Mouse (Mus musculus) forebrain, embryonic 15.5 days (tissue): ENCODE results near the gene Tcte2. TPM values are rescaled to one million over a fixed set of nuclear protein-coding genes. Genes with fewer than 3 reads are reported as not detected.
A peak's percentile ranks its signal among the peaks of the same experiment; 100 is the strongest.

Experiments
- ATAC-seq: fragments of 200-750 bp; cut with Nextera tagmentation; replicated peaks from 2 replicates; pipeline ENCODE4 v1.8.0; 2017; ENCODE audit warnings: mild to moderate bottlenecking, moderate TSS enrichment, moderate library complexity
- H3K27ac ChIP-seq: fragments of 300-500 bp; sonication (generic); replicated peaks from 2 replicates; pipeline ENCODE4 v1.5.1; 2015; ENCODE audit warnings: mild to moderate bottlenecking, inconsistent platforms
- H3K27me3 ChIP-seq: fragments of 300-500 bp; sonication (generic); 2 replicates; pipeline ENCODE4 v1.6.1; 2015; ENCODE audit warnings: inconsistent platforms
- H3K36me3 ChIP-seq: fragments of 300-500 bp; sonication (generic); 2 replicates; pipeline ENCODE4 v1.6.1; 2015; ENCODE audit warnings: mild to moderate bottlenecking, inconsistent platforms
- H3K4me1 ChIP-seq: fragments of 300-500 bp; sonication (generic); 2 replicates; pipeline ENCODE4 v1.6.1; 2015; ENCODE audit warnings: inconsistent platforms
- H3K4me2 ChIP-seq: fragments of 300-500 bp; sonication (generic); replicated peaks from 2 replicates; pipeline ENCODE4 v1.6.1; 2015; ENCODE audit warnings: mild to moderate bottlenecking, inconsistent platforms
- H3K4me3 ChIP-seq: fragments of 300-500 bp; sonication (generic); 2 replicates; pipeline ENCODE4 v1.5.1; 2015; ENCODE audit warnings: mild to moderate bottlenecking, inconsistent platforms
- H3K9ac ChIP-seq: fragments of 300-500 bp; sonication (generic); replicated peaks from 2 replicates; pipeline ENCODE4 v1.6.1; 2015; ENCODE audit warnings: mild to moderate bottlenecking, inconsistent platforms
- H3K9me3 ChIP-seq: fragments of 300-500 bp; sonication (generic); 2 replicates; pipeline ENCODE4 v1.6.1; 2016; ENCODE audit warnings: inconsistent platforms
- WGBS: fragments of 180-500 bp; shearing (Covaris S2); methylation state at CpG from one replicate; pipeline ENCODE4 v1.1.7; 2015; ENCODE audit warnings: mixed read lengths; 5-methylcytosine and 5-hydroxymethylcytosine counted together
- polyA plus RNA-seq: library from polyadenylated mRNA; unstranded; fragments of >200 nt; fragmentation: Nextera tagmentation; extraction: Ambion mirVana; gene quantifications from 2 replicates; pipeline ENCODE4 v1.2.1, GENCODE M21; 2015

The Tcte2 gene
- polyA plus RNA-seq, 1 experiment from 2014 or later, result 27.8 TPM

DNA sequence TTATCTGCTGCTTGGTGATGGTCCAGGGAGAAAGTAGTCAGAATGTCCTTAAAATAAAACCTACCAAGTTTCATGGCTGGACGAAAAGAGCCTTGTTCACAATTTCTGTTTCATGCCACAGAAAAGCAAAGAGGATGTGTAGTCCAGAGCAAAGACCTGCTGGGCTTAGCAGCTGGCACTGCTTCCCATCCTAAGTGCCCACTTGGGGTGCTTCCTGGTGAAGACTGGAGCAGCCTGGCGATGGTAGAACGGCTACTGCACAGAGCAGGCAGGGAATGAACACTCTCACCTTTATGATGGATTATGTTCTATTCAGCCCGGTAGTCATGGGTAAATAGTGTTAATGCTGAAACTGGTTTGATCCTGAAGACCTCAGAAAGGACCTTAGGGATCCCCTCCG lies 27.7 kb downstream of the Tcte2 start:
- Histone ChIP-seq H3K4me2 (no peak overlapping the region), H3K4me3 (no peak overlapping the region), H3K27ac (no peak overlapping the region), H3K4me1 (peaks cover 3% of the 10 kb centered on the region; the same call in 1 of the 2 replicates), H3K9ac (no peak overlapping the region), H3K9me3 (no peaks in the 10 kb centered on the region), H3K27me3 (no peaks in the 10 kb centered on the region), H3K36me3 (no peaks in the 10 kb centered on the region)
- WGBS, result 92% methylated on average over 5 of the region's 5 CpGs
- ATAC-seq, result no peak

- no peaks in the 10 kb centered on the region for H3K9me3 ChIP-seq
- H3K4me2 ChIP-seq, result no peak overlapping the region
- no peak for ATAC-seq
- no peaks in the 10 kb centered on the region for H3K27me3 ChIP-seq
- no peak overlapping the region for H3K4me3 ChIP-seq
- H3K9ac ChIP-seq, result no peak overlapping the region
- no peaks in the 10 kb centered on the region for H3K36me3 ChIP-seq
- no peak overlapping the region for H3K27ac ChIP-seq
- 47% methylated on average over 8 of the region's 8 CpGs for WGBS
- H3K4me1 ChIP-seq, result peaks cover 3% of the 10 kb centered on the region; the same call in 1 of the 2 replicates
These were observed 28.9 kb downstream of the Tcte2 start for GRCm38 (mm10) chr17:13732685-13733084.

GRCm38 (mm10) chr17:13731727-13732112 lies 29.9 kb downstream of the Tcte2 start:
- Histone ChIP-seq H3K9ac (no peak overlapping the region), H3K9me3 (no peaks in the 10 kb centered on the region), H3K27me3 (no peaks in the 10 kb centered on the region), H3K27ac (no peak overlapping the region), H3K4me3 (no peak overlapping the region), H3K4me2 (no peak overlapping the region), H3K4me1 (no peaks in the 10 kb centered on the region; the same call in 1 of the 2 replicates), H3K36me3 (no peaks in the 10 kb centered on the region)
- no peak for ATAC-seq
- WGBS, result 80% methylated on average over 4 of the region's 4 CpGs

DNA sequence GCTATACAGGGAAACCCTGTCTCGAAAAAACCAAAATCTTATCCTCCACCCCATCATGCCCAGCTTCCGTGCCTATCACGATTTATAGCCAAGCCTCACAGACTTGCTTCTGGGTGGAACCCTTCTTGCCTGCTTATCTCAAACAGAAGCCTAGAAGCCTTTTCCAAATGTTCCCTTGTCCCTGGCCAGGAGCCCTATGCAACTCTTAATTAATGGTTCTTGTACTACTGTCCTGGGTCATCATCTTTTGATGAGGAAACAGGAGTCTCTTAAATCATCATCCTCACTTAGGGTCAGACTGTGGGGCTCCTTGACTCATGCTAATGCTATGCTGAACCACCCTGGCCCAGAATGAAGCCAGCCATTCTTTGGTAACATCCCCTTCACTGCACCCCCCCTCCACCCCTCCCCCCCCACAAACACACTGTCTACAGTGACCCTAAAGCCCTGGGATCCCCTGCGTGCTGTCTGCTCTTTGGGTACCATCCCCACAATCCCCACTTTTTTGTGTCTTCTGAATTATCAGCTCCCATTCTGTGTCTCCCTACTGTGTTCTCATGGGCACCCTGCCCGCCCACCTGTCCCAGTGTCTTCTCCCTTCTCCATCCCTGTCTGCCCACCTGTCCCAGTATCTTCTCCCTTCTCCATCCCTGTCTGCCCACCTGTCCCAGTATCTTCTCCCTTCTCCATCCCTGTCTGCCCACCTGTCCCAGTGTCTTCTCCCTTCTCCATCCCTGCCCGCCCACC lies 30.5 kb downstream of the Tcte2 start:
- Histone ChIP-seq H3K4me1 (no peaks in the 10 kb centered on the region; the same call in 1 of the 2 replicates), H3K36me3 (no peaks in the 10 kb centered on the region), H3K4me2 (no peak overlapping the region), H3K9ac (no peak overlapping the region), H3K27ac (no peak overlapping the region), H3K9me3 (no peaks in the 10 kb centered on the region), H3K4me3 (no peak overlapping the region), H3K27me3 (no peaks in the 10 kb centered on the region)
- 97% methylated on average over 6 of the region's 6 CpGs for WGBS
- no peak for ATAC-seq

DNA sequence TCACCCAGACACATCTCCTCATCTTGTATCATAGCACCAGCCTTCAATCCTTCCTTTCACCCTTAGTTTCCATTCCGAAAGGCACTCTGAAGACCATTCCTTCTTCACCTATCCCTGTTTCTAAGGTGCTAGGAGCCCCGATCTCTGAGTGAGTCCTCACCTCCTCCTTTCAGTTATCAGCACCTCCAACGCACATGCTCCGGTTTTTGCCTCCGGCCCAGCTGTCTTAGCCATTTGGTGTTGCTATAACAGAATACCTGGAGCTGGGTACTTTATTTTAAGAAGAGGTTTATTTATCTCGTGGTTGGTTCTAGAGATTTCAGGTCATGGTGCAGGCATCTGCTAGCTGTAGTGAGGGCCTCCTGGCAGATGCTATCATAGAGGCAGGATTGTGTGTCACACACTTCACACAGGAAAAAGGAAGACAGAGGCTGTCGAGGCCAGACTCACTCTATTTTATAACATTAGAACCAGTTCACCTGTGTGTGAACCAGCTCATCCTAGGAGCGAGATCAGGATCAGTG lies 34.7 kb downstream of the Tcte2 start:
- H3K36me3 ChIP-seq, result no peaks in the 10 kb centered on the region
- ATAC-seq, result no peak
- 94% methylated on average over 8 of the region's 8 CpGs for WGBS

GRCm38 (mm10) chr17:13725004-13725550 lies 36.5 kb downstream of the Tcte2 start:
- H3K36me3 ChIP-seq, result no peaks in the 10 kb centered on the region
- H3K9ac ChIP-seq, result no peak overlapping the region
- no peak for ATAC-seq
- H3K27ac ChIP-seq, result no peak overlapping the region
- H3K4me2 ChIP-seq, result no peak overlapping the region
- no peak overlapping the region for H3K4me3 ChIP-seq
- peaks cover 13% of the 10 kb centered on the region; the same call in 1 of the 2 replicates for H3K4me1 ChIP-seq
- whole genome bisulfite sequencing, result 30% methylated on average over 4 of the region's 4 CpGs
- H3K9me3 ChIP-seq, result no peaks in the 10 kb centered on the region
- no peaks in the 10 kb centered on the region for H3K27me3 ChIP-seq

More for the DNA sequence above, 34.7 kb downstream of the Tcte2 start:
- Histone ChIP-seq H3K27me3 (no peaks in the 10 kb centered on the region), H3K4me2 (no peak overlapping the region), H3K4me1 (peaks cover 13% of the 10 kb centered on the region; the same call in 1 of the 2 replicates), H3K9me3 (no peaks in the 10 kb centered on the region), H3K4me3 (no peak overlapping the region), H3K9ac (no peak overlapping the region), H3K27ac (no peak overlapping the region)

GRCm38 (mm10) chr17:13722434-13722833 lies 39.2 kb downstream of the Tcte2 start:
- no peak overlapping the region for H3K27ac ChIP-seq
- no peaks in the 10 kb centered on the region for H3K36me3 ChIP-seq
- peaks cover 13% of the 10 kb centered on the region; the same call in 1 of the 2 replicates for H3K4me1 ChIP-seq
- H3K9ac ChIP-seq, result no peak overlapping the region
- ATAC-seq, result peak; percentile 78; the same call in 1 of the 2 replicates
- 7% methylated on average over 2 of the region's 2 CpGs for WGBS
- H3K27me3 ChIP-seq, result no peaks in the 10 kb centered on the region
- no peak overlapping the region for H3K4me2 ChIP-seq
- no peak overlapping the region for H3K4me3 ChIP-seq
- no peaks in the 10 kb centered on the region for H3K9me3 ChIP-seq

- no peaks in the 10 kb centered on the region for H3K27me3 ChIP-seq
- no peak overlapping the region for H3K4me2 ChIP-seq
- H3K9ac ChIP-seq, result no peak overlapping the region
- H3K27ac ChIP-seq, result no peak overlapping the region
- ATAC-seq, result no peak
- peaks cover 13% of the 10 kb centered on the region; the same call in 1 of the 2 replicates for H3K4me1 ChIP-seq
- WGBS, result 91% methylated on average over 2 of the region's 2 CpGs
- no peaks in the 10 kb centered on the region for H3K9me3 ChIP-seq
- no peak overlapping the region for H3K4me3 ChIP-seq
- H3K36me3 ChIP-seq, result no peaks in the 10 kb centered on the region
These were observed 40.3 kb downstream of the Tcte2 start for GRCm38 (mm10) chr17:13721372-13721771.

GRCm38 (mm10) chr17:13720187-13720586 lies 41.4 kb downstream of the Tcte2 start:
- no peak overlapping the region for H3K4me3 ChIP-seq
- no peaks in the 10 kb centered on the region for H3K9me3 ChIP-seq
- H3K36me3 ChIP-seq, result no peaks in the 10 kb centered on the region
- no peak overlapping the region for H3K4me2 ChIP-seq
- ATAC-seq, result no peak
- no peak overlapping the region for H3K9ac ChIP-seq
- H3K27ac ChIP-seq, result no peak overlapping the region
- peaks cover 13% of the 10 kb centered on the region; the same call in 1 of the 2 replicates for H3K4me1 ChIP-seq
- H3K27me3 ChIP-seq, result no peaks in the 10 kb centered on the region
- 92% methylated on average over 5 of the region's 5 CpGs for WGBS

GRCm38 (mm10) chr17:13717428-13717827 lies 44.2 kb downstream of the Tcte2 start:
- Histone ChIP-seq H3K9me3 (no peaks in the 10 kb centered on the region), H3K4me2 (no peak overlapping the region), H3K36me3 (no peaks in the 10 kb centered on the region), H3K9ac (no peak overlapping the region), H3K4me1 (peaks cover 2% of the 10 kb centered on the region; the same call in 1 of the 2 replicates), H3K4me3 (no peak overlapping the region), H3K27ac (no peak overlapping the region), H3K27me3 (no peaks in the 10 kb centered on the region)
- WGBS, result 88% methylated on average over 11 of the region's 11 CpGs
- no peak for ATAC-seq

DNA sequence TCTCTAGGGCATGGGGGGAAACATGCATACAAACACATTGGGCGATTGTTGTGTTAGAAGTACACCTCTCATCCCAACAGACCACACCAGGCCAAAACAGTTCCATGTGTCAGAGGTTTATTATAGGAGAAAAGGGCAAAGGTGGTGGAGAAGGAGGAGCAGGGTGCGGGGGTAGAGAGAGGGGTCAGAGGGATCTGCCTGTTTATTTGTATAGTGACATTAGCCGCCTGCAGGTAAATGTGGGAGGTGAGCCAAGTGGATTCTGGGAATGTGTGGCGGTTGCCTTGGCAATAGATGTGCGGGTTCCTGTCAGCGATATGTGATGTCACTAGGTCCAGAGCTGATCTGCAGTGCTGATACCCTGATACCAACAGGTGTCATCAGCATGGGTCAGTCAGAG lies 45.3 kb downstream of the Tcte2 start:
- Histone ChIP-seq H3K4me3 (no peak overlapping the region), H3K4me2 (no peak overlapping the region), H3K9ac (no peak overlapping the region), H3K9me3 (no peaks in the 10 kb centered on the region), H3K27me3 (no peaks in the 10 kb centered on the region), H3K36me3 (no peaks in the 10 kb centered on the region), H3K27ac (no peak overlapping the region), H3K4me1 (no peaks in the 10 kb centered on the region)
- no peak for ATAC-seq
- WGBS, result 94% methylated on average over 6 of the region's 6 CpGs

GRCm38 (mm10) chr17:13715511-13715910 lies 46.1 kb downstream of the Tcte2 start:
- H3K4me1 ChIP-seq, result no peaks in the 10 kb centered on the region
- ATAC-seq, result no peak
- no peaks in the 10 kb centered on the region for H3K27me3 ChIP-seq
- H3K9me3 ChIP-seq, result no peaks in the 10 kb centered on the region
- no peak overlapping the region for H3K9ac ChIP-seq
- no peak overlapping the region for H3K27ac ChIP-seq
- H3K4me3 ChIP-seq, result no peak overlapping the region
- H3K4me2 ChIP-seq, result no peak overlapping the region
- WGBS, result 76% methylated on average over 9 of the region's 9 CpGs
- H3K36me3 ChIP-seq, result no peaks in the 10 kb centered on the region
